Mouse (Mus musculus): ENCODE measurements around the gene Fgfr4. TPM values are rescaled to one million over a fixed set of nuclear protein-coding genes. Genes with fewer than 3 reads are reported as not detected.

The Fgfr4 gene
- not detected in 2 replicates for polyA plus RNA-seq (2011; ENCODE audit: insufficient read length, low read depth, missing spikeins)

DNA sequence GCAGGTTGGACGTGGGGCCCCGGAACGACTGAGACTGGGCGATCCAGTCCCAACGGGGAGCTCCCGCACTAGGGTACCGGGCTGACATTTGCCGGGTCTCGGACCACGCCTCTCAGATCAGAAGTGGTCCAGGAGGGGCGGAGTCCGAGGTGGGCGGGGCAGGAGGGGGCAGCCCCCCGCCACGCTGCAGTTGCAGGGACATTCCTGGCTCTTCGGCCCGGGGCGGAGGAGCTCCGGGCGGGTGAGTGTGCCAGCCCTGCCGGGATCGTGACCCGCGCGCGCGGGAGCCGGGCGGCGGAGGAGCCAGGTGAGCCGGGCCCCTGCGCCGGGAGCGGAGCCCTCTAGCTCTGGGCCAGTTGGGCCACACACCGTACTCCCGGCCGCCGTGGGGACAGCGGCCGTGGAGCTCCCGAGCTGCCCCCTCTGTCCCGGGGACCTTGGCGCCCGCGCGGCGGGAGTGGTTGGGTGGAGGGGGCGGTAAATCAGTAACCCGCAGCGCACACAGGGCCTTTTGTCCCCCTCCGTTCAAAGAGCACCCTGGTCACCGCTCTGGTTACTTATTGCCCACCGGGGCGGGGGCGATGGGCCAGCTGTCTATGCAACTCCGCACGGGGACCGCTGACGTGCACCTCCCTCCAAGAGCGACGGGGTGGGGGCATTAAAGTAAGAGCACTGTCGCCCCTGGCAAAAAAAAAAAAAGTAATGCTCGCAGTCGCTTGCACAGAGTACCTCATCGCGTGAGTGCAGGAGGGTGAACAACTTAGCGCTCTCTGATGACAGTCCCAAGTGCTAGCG is at the start of gene Fgfr4:
Gene Fgfr4, plus strand, starts transcription at position 20 of the 795 bp plus-strand sequence.
- no peak for TF ChIP-seq CTCF (IDR thresholded peaks at IDR 0.05; ENCODE audit: borderline replicate concordance, insufficient read depth, low read length)
- Histone ChIP-seq H3K4me1 (ENCODE audit: control insufficient read depth, insufficient read depth, low read length) (no peaks in the 10 kb centered on the region), H3K4me3 (ENCODE audit: insufficient read depth, low read length) (peak within 1 kb of the TSS; percentile 27), H3K27ac (ENCODE audit: insufficient read depth, low read length) (no peak within 1 kb of the TSS)

DNA sequence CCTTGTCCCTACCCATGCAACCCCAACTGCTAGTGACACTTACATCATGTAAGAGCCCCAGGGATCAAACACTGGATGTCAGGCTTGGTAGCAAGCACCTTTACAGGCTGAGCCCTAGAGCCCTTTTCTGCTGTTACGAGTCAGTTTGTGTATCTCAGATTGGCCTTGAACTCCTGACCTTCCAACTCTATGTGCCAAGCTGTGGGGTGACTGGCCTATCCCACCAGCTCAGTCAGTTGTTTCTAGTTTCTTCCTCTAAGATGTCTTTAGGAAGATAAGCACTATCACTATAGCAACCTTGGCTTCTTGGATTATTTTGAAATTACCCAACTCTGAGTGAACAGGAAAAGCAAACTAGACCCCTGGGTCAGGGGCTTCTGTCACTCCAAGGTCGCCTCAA is 49.1 kb upstream of the Fgfr4 start:
- H3K4me1 ChIP-seq (ENCODE audit: control insufficient read depth, insufficient read depth, low read length) = no peaks in the 10 kb centered on the region; the same call in 1 of the 2 replicates
- no peak for TF ChIP-seq POLR2A (IDR thresholded peaks at IDR 0.05; ENCODE audit: low read depth, low read length)
- no peak for TF ChIP-seq CTCF (IDR thresholded peaks at IDR 0.05; ENCODE audit: borderline replicate concordance, insufficient read depth, low read length)
- no peak overlapping the region for H3K4me3 ChIP-seq (ENCODE audit: insufficient read depth, low read length)
- H3K27ac ChIP-seq (ENCODE audit: insufficient read depth, low read length) = no peak overlapping the region

DNA sequence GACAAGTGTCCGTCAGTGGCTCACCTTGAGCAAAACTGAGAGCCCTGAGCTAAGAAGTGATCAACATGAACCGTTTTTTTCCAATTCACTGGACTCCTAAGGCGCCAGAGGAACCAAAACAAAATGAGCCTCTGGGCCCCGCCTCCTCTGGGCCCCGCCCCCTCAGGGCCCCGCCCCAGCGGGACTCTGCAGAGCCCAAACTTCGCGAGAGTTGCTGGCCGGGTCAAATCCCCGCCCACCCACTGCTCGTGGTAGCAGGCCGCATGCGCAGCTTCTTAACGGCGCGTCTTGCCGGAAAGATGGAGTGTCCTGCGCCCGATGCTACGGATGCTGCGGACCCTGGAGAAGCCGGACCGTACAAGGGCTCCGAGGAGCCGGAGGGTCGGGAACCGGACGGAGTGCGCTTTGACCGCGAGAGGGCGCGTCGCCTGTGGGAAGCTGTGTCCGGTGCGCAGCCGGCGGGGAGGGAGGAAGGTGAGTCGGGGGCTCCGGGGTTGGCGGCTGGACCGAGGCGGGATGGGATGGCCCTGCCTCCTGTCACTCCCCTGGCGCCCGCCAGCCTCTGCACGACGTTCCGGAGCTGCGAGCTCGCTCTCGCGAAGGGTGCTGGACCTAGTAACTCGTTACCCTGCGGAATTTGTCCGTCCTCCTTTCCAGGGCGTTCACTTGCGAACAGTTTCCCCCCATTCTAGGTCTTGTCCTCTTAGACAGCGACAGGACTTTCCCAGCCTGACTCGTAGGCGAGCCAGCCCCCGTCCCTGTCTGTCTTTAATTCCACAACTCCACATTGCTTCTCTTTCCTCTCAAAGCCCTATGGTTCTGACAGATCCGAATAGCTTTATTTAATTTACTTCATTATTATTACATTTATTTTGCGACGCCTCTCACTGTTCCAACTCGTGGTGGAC is 47.1 kb upstream of the Fgfr4 start, which contains the start of gene Zfp346:
Gene Zfp346, plus strand, starts transcription at position 267 of the 908 bp plus-strand sequence.
- H3K4me3 ChIP-seq (ENCODE audit: insufficient read depth, low read length) = peak within 1 kb of the TSS; percentile 90
- no peaks in the 10 kb centered on the region; the same call in 1 of the 2 replicates for H3K4me1 ChIP-seq (ENCODE audit: control insufficient read depth, insufficient read depth, low read length)
- H3K27ac ChIP-seq (ENCODE audit: insufficient read depth, low read length) = peak within 1 kb of the TSS; percentile 63
- TF ChIP-seq POLR2A (IDR thresholded peaks at IDR 0.05; ENCODE audit: low read depth, low read length) (peak; percentile 99), CTCF (IDR thresholded peaks at IDR 0.05; ENCODE audit: borderline replicate concordance, insufficient read depth, low read length) (0 out of 2 replicates have a peak, but pooled peaks have one; percentile 19)

DNA sequence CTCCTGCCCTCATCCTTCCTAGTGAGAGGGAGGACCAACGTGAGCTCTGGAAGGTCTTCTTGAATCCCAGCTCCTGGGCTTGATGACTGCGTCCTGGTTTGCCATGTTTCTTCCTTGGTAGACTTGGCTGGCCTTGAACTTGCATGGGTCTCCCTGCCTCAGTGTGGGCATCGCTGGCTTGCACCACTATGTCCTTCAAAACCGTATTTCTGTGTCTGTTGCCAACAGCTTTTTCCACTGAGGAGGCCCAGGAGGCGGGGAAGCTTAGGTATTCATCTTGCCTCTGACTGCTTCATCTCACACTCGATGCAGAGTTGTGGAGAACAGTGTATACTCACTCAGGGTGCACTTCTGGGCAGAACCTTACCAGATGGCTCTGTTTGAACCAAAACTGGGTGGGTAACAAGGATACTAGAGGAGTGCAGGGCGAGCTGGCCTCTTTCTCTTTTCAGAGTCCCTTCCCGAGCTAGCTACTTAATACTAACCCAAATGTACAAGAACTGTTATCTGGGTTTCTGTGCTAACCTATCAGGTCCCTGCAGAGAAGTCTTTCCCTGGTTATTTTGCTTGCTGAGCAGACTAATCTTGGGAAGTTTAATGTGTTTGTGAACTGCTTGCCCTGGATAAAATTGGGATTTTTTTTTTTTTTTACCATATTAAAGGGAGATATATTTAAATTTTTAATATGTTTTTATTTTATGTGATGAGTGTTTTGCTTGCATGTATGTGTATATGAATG is 46.3 kb upstream of the Fgfr4 start:
- Histone ChIP-seq H3K4me1 (ENCODE audit: control insufficient read depth, insufficient read depth, low read length) (no peaks in the 10 kb centered on the region; the same call in 1 of the 2 replicates), H3K27ac (ENCODE audit: insufficient read depth, low read length) (no peak overlapping the region; the same call in 1 of the 2 replicates), H3K4me3 (ENCODE audit: insufficient read depth, low read length) (peak overlapping the region; percentile 90)
- TF ChIP-seq CTCF (IDR thresholded peaks at IDR 0.05; ENCODE audit: borderline replicate concordance, insufficient read depth, low read length) (no peak), POLR2A (IDR thresholded peaks at IDR 0.05; ENCODE audit: low read depth, low read length) (no peak)

DNA sequence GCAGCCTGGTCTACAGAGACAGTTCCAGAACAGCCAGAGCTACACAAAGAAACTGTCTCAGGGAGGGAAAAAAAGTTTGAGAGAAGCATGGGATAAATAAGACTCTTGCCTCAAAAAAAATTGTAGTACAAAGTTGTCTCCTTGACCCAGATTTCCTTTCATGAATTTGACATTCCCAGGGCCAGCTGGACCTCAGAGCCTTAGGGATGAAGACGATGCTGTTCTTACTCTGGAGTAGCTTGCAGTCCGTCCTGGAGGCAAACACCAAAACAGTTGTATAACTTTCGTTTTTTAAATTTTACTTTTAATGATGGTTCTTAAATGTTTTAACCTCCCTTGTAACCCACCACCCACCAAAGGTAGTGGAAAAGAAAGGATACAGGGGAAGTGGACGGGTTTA is 45.3 kb upstream of the Fgfr4 start:
- TF ChIP-seq CTCF (IDR thresholded peaks at IDR 0.05; ENCODE audit: borderline replicate concordance, insufficient read depth, low read length) = no peak
- TF ChIP-seq POLR2A (IDR thresholded peaks at IDR 0.05; ENCODE audit: low read depth, low read length) = no peak
- Histone ChIP-seq H3K4me1 (ENCODE audit: control insufficient read depth, insufficient read depth, low read length) (no peaks in the 10 kb centered on the region; the same call in 1 of the 2 replicates), H3K27ac (ENCODE audit: insufficient read depth, low read length) (no peak overlapping the region), H3K4me3 (ENCODE audit: insufficient read depth, low read length) (no peak overlapping the region; the same call in 1 of the 2 replicates)

DNA sequence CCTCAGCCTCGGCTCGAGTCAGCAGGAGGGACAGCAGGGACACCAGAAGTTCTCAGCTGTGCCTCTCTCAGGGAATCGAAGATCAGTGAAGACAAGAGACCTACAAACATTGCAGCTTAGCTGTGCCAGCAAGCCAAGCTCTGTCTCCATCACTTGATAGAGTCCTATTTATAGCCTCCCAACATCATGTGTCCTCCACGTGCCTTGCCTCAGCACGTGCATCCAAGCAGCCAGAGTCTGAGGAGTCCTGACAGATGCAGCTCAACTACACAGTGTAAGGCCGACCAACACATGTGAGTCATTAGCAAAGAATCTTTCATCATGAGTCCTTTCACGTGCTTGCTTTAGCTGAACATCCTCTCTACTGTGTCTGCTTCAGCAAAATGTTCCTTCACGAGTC is 44.7 kb upstream of the Fgfr4 start:
- TF ChIP-seq POLR2A (IDR thresholded peaks at IDR 0.05; ENCODE audit: low read depth, low read length) (no peak), CTCF (IDR thresholded peaks at IDR 0.05; ENCODE audit: borderline replicate concordance, insufficient read depth, low read length) (no peak)
- Histone ChIP-seq H3K27ac (ENCODE audit: insufficient read depth, low read length) (no peak overlapping the region), H3K4me1 (ENCODE audit: control insufficient read depth, insufficient read depth, low read length) (no peaks in the 10 kb centered on the region; the same call in 1 of the 2 replicates), H3K4me3 (ENCODE audit: insufficient read depth, low read length) (no peak overlapping the region)

DNA sequence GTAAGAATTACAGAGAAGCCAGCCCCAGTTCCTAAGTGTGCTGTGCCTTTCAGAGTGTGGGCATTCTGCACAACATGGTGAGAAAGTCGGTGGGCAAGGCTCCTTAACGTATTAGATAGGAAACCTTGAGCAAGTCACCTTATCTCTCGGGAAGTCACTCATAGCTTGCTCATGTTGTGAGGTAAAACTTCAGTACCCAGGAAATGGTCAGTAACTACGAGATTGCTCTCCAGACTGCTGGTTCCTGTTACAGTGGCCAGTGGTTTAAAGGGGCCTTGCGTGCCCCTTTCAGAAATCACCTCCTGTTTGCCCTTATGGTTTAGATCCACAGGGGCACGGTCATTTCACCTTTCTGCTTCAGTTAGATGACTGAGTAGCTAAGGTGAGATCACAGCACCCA is 38.1 kb upstream of the Fgfr4 start:
- no peaks in the 10 kb centered on the region for H3K4me1 ChIP-seq (ENCODE audit: control insufficient read depth, insufficient read depth, low read length)
- H3K27ac ChIP-seq (ENCODE audit: insufficient read depth, low read length) = no peak overlapping the region
- H3K4me3 ChIP-seq (ENCODE audit: insufficient read depth, low read length) = no peak overlapping the region
- TF ChIP-seq CTCF (IDR thresholded peaks at IDR 0.05; ENCODE audit: borderline replicate concordance, insufficient read depth, low read length) (no peak), POLR2A (IDR thresholded peaks at IDR 0.05; ENCODE audit: low read depth, low read length) (no peak)

DNA sequence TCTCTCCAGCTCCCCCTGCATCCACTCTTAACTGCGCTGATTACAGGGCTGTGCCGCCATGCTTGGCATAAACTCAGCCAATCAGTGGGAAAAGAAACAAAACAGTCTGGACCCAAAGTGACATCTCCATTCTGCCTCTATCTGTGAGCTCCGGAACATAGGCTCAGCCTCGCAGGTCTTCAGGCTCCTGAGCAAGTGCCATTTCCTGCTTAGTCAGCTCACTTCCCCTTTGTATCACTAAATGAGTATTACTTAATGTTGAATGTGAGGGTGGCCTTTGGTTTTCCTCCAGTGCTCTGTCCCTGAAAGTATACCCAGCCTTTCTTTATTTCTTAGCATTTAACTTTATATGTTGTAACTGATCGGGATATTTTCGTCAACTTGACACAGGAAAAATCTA is 27.5 kb upstream of the Fgfr4 start:
- TF ChIP-seq CTCF (IDR thresholded peaks at IDR 0.05; ENCODE audit: borderline replicate concordance, insufficient read depth, low read length) = no peak
- TF ChIP-seq POLR2A (IDR thresholded peaks at IDR 0.05; ENCODE audit: low read depth, low read length) = no peak
- Histone ChIP-seq H3K27ac (ENCODE audit: insufficient read depth, low read length) (no peak overlapping the region), H3K4me1 (ENCODE audit: control insufficient read depth, insufficient read depth, low read length) (no peaks in the 10 kb centered on the region), H3K4me3 (ENCODE audit: insufficient read depth, low read length) (no peak overlapping the region)

DNA sequence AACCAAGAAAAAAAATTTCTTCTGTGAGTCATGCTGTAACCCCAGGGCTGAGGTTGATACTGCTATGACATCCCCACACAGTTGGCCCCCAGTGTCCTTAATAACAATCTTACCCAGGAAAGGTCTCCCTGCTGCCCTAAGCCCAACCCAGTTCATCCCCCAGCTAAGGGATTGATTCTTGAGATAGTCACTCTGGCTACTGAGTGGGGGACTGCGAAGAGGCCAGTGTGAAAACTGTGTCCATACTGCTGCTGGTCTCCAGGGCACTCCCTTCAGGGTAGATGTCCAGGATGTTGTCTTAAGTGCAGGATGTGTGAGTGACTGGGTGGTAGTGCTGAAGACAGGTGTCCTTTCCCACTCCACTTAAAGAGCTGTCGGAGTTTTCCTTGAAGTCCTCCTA is 19.0 kb upstream of the Fgfr4 start, which contains the start of gene Gm17617:
Gene Gm17617, minus strand, starts transcription at position 101 of the 400 bp plus-strand sequence.
- no peak for TF ChIP-seq CTCF (IDR thresholded peaks at IDR 0.05; ENCODE audit: borderline replicate concordance, insufficient read depth, low read length)
- TF ChIP-seq POLR2A (IDR thresholded peaks at IDR 0.05; ENCODE audit: low read depth, low read length) = no peak
- Histone ChIP-seq H3K4me3 (ENCODE audit: insufficient read depth, low read length) (no peak within 1 kb of the TSS), H3K27ac (ENCODE audit: insufficient read depth, low read length) (no peak within 1 kb of the TSS), H3K4me1 (ENCODE audit: control insufficient read depth, insufficient read depth, low read length) (no peaks in the 10 kb centered on the region)

Data from embryonic fibroblast, embryonic 13.5 days (primary cell).